Mouse (Mus musculus): ENCODE measurements around the gene Stambpl1. TPM values are rescaled to one million over a fixed set of nuclear protein-coding genes. Genes with fewer than 3 reads are reported as not detected.

Stambpl1 gene
- polyA plus RNA-seq, 1 experiment from 2014 or later, result 3.7 TPM

GRCm38 (mm10) chr19:34254101-34254879 lies 62.3 kb downstream of the Stambpl1 start:
- WGBS, result 57% methylated on average over 14 of the region's 14 CpGs
- H3K27me3 ChIP-seq (ENCODE audit: insufficient read depth, poor library complexity, severe bottlenecking), result no peaks in the 10 kb centered on the region
- no peak for DNase-seq (ENCODE audit: low spot score)
- H3K9me3 ChIP-seq, result no peaks in the 10 kb centered on the region
- H3K27ac ChIP-seq, result no peak overlapping the region
- no peaks in the 10 kb centered on the region for H3K36me3 ChIP-seq
- no peak overlapping the region for H3K4me3 ChIP-seq
- H3K4me1 ChIP-seq (replicated peaks), result 0 out of 2 replicates have a peak, but pooled peaks cover 5% of the 10 kb centered on the region

GRCm38 (mm10) chr19:34254880-34255681 lies 63.1 kb downstream of the Stambpl1 start, which contains the start of gene Acta2:
TSS of gene Acta2 (minus strand) at chr19:34255590.
- no peaks in the 10 kb centered on the region for H3K27me3 ChIP-seq (ENCODE audit: insufficient read depth, poor library complexity, severe bottlenecking)
- DNase-seq (ENCODE audit: low spot score), result no peak
- 65% methylated on average over 16 of the region's 16 CpGs for WGBS
- no peaks in the 10 kb centered on the region for H3K36me3 ChIP-seq
- 0 out of 2 replicates have a peak, but pooled peaks cover 5% of the 10 kb centered on the region for H3K4me1 ChIP-seq (replicated peaks)
- no peaks in the 10 kb centered on the region for H3K9me3 ChIP-seq
- no peak within 1 kb of the TSS for H3K27ac ChIP-seq
- H3K4me3 ChIP-seq, result no peak within 1 kb of the TSS

- Histone ChIP-seq H3K4me1 (replicated peaks) (0 out of 2 replicates have a peak, but pooled peaks cover 5% of the 10 kb centered on the region), H3K27me3 (ENCODE audit: insufficient read depth, poor library complexity, severe bottlenecking) (no peaks in the 10 kb centered on the region), H3K36me3 (no peaks in the 10 kb centered on the region), H3K9me3 (no peaks in the 10 kb centered on the region), H3K4me3 (no peak overlapping the region), H3K27ac (no peak overlapping the region)
- no peak for DNase-seq (ENCODE audit: low spot score)
- WGBS, result 82% methylated on average over 5 of the region's 5 CpGs
Measured at GRCm38 (mm10) chr19:34256149-34256548, 64.1 kb downstream of the Stambpl1 start.

GRCm38 (mm10) chr19:34256936-34257335 lies 64.9 kb downstream of the Stambpl1 start:
- WGBS, result 97% methylated on average over 2 of the region's 2 CpGs
- H3K27ac ChIP-seq, result no peak overlapping the region
- 0 out of 2 replicates have a peak, but pooled peaks cover 5% of the 10 kb centered on the region for H3K4me1 ChIP-seq (replicated peaks)
- H3K36me3 ChIP-seq, result no peaks in the 10 kb centered on the region
- H3K27me3 ChIP-seq (ENCODE audit: insufficient read depth, poor library complexity, severe bottlenecking), result no peaks in the 10 kb centered on the region
- H3K9me3 ChIP-seq, result no peaks in the 10 kb centered on the region
- no peak for DNase-seq (ENCODE audit: low spot score)
- H3K4me3 ChIP-seq, result no peak overlapping the region

- no peaks in the 10 kb centered on the region for H3K4me1 ChIP-seq (replicated peaks)
- 88% methylated on average over 2 of the region's 2 CpGs for whole genome bisulfite sequencing
- H3K27me3 ChIP-seq (ENCODE audit: insufficient read depth, poor library complexity, severe bottlenecking), result no peaks in the 10 kb centered on the region
- H3K9me3 ChIP-seq, result no peaks in the 10 kb centered on the region
- no peak overlapping the region for H3K27ac ChIP-seq
- no peaks in the 10 kb centered on the region for H3K36me3 ChIP-seq
- no peak for DNase-seq (ENCODE audit: low spot score)
- H3K4me3 ChIP-seq, result no peak overlapping the region
Measured at GRCm38 (mm10) chr19:34262273-34262974, 70.4 kb downstream of the Stambpl1 start.

- Histone ChIP-seq H3K4me1 (replicated peaks) (no peaks in the 10 kb centered on the region), H3K36me3 (no peaks in the 10 kb centered on the region), H3K27me3 (ENCODE audit: insufficient read depth, poor library complexity, severe bottlenecking) (no peaks in the 10 kb centered on the region), H3K4me3 (no peak overlapping the region), H3K9me3 (no peaks in the 10 kb centered on the region), H3K27ac (no peak overlapping the region)
- DNase-seq (ENCODE audit: low spot score), result no peak
- WGBS, result 78% methylated on average over 5 of the region's 5 CpGs
Measured at GRCm38 (mm10) chr19:34265604-34266193, 73.7 kb downstream of the Stambpl1 start.

- Histone ChIP-seq H3K36me3 (no peaks in the 10 kb centered on the region), H3K4me1 (replicated peaks) (no peaks in the 10 kb centered on the region), H3K27ac (no peak overlapping the region), H3K27me3 (ENCODE audit: insufficient read depth, poor library complexity, severe bottlenecking) (no peaks in the 10 kb centered on the region), H3K9me3 (no peaks in the 10 kb centered on the region), H3K4me3 (no peak overlapping the region)
- WGBS, result 59% methylated on average over 1 of the region's 1 CpGs
- DNase-seq (ENCODE audit: low spot score), result no peak
Measured at GRCm38 (mm10) chr19:34268991-34269390, 77.0 kb downstream of the Stambpl1 start.

- Histone ChIP-seq H3K27ac (no peak overlapping the region), H3K36me3 (no peaks in the 10 kb centered on the region), H3K4me1 (replicated peaks) (no peaks in the 10 kb centered on the region), H3K27me3 (ENCODE audit: insufficient read depth, poor library complexity, severe bottlenecking) (no peaks in the 10 kb centered on the region), H3K4me3 (no peak overlapping the region), H3K9me3 (no peaks in the 10 kb centered on the region)
- DNase-seq (ENCODE audit: low spot score), result no peak
- WGBS, result 92% methylated on average over 11 of the region's 11 CpGs
Measured at GRCm38 (mm10) chr19:34270106-34270726, 78.2 kb downstream of the Stambpl1 start.

GRCm38 (mm10) chr19:34270824-34271464 lies 78.9 kb downstream of the Stambpl1 start:
- Histone ChIP-seq H3K36me3 (no peaks in the 10 kb centered on the region), H3K27me3 (ENCODE audit: insufficient read depth, poor library complexity, severe bottlenecking) (no peaks in the 10 kb centered on the region), H3K9me3 (no peaks in the 10 kb centered on the region), H3K4me1 (replicated peaks) (no peaks in the 10 kb centered on the region), H3K27ac (no peak overlapping the region), H3K4me3 (no peak overlapping the region)
- 95% methylated on average over 13 of the region's 13 CpGs for WGBS
- DNase-seq (ENCODE audit: low spot score), result no peak

GRCm38 (mm10) chr19:34273073-34273472 lies 81.0 kb downstream of the Stambpl1 start:
- Histone ChIP-seq H3K9me3 (no peaks in the 10 kb centered on the region), H3K4me1 (replicated peaks) (no peaks in the 10 kb centered on the region), H3K27me3 (ENCODE audit: insufficient read depth, poor library complexity, severe bottlenecking) (no peaks in the 10 kb centered on the region), H3K27ac (no peak overlapping the region), H3K36me3 (no peaks in the 10 kb centered on the region), H3K4me3 (no peak overlapping the region)
- DNase-seq (ENCODE audit: low spot score), result no peak
- 96% methylated on average over 1 of the region's 1 CpGs for WGBS

GRCm38 (mm10) chr19:34278078-34278477 lies 86.0 kb downstream of the Stambpl1 start:
- Histone ChIP-seq H3K36me3 (no peaks in the 10 kb centered on the region), H3K4me1 (replicated peaks) (no peaks in the 10 kb centered on the region), H3K9me3 (no peaks in the 10 kb centered on the region), H3K4me3 (no peak overlapping the region), H3K27ac (no peak overlapping the region), H3K27me3 (ENCODE audit: insufficient read depth, poor library complexity, severe bottlenecking) (no peaks in the 10 kb centered on the region)
- no peak for DNase-seq (ENCODE audit: low spot score)
- 87% methylated on average over 3 of the region's 3 CpGs for whole genome bisulfite sequencing

GRCm38 (mm10) chr19:34283614-34284013 lies 91.6 kb downstream of the Stambpl1 start:
- H3K27me3 ChIP-seq (ENCODE audit: insufficient read depth, poor library complexity, severe bottlenecking), result no peaks in the 10 kb centered on the region
- no peaks in the 10 kb centered on the region for H3K9me3 ChIP-seq
- DNase-seq (ENCODE audit: low spot score), result no peak
- H3K36me3 ChIP-seq, result no peaks in the 10 kb centered on the region
- 89% methylated on average over 6 of the region's 6 CpGs for WGBS
- no peak overlapping the region for H3K4me3 ChIP-seq
- H3K4me1 ChIP-seq (replicated peaks), result no peaks in the 10 kb centered on the region
- H3K27ac ChIP-seq, result no peak overlapping the region
